Mouse (Mus musculus): ENCODE measurements around the gene Olfr893. TPM values are rescaled to one million over a fixed set of nuclear protein-coding genes. Genes with fewer than 3 reads are reported as not detected.
"Not testable (repeated sequence)": the region's sequence is repeated elsewhere in the genome, so short reads cannot be mapped to it uniquely, and the experiment has no call there.

Olfr893 gene
- not detected in 2 replicates for total RNA-seq (2014; rRNA removed; ENCODE audit: low replicate concordance)
- not detected in 2 replicates for polyA plus RNA-seq (2015; fragmentation: Nextera tagmentation; extraction: Ambion mirVana)

- H3K27me3 ChIP-seq (ENCODE audit: control insufficient read depth, insufficient read depth, low read length): no peaks in the 10 kb centered on the region
- H3K4me2 ChIP-seq (ENCODE audit: low read depth, low read length): no peak within 1 kb of the TSS
- no peak within 1 kb of the TSS for H3K9ac ChIP-seq (replicated peaks; ENCODE audit: low read depth, low read length)
- H3K4me1 ChIP-seq (ENCODE audit: control insufficient read depth, insufficient read depth): no peaks in the 10 kb centered on the region
- no peaks in the 10 kb centered on the region for H3K9me3 ChIP-seq (replicated peaks; ENCODE audit: control insufficient read depth, low read length)
- no peak for ATAC-seq (ENCODE audit: insufficient read depth, low read depth)
- H3K36me3 ChIP-seq (replicated peaks; ENCODE audit: control insufficient read depth, insufficient read depth, low read length): no peaks in the 10 kb centered on the region
- no peak within 1 kb of the TSS for H3K27ac ChIP-seq (ENCODE audit: low read depth)
- no peak for TF ChIP-seq CTCF (IDR thresholded peaks at IDR 0.05; ENCODE audit: low read depth)
- TF ChIP-seq EP300 (IDR thresholded peaks at IDR 0.05; ENCODE audit: low read depth): no peak
- WGBS: 78% methylated on average over 3 of the region's 3 CpGs
- DNase-seq (ENCODE audit: low spot score): no peak
- no peak within 1 kb of the TSS for H3K4me3 ChIP-seq (ENCODE audit: low read depth, low read length)
Measured at GRCm38 (mm10) chr9:38208065-38208464, at the start of gene Olfr893. TSS of gene Olfr893 (plus strand) at chr9:38208365.

GRCm38 (mm10) chr9:38168341-38168740, 39.8 kb upstream of the Olfr893 start:
- not testable (repeated sequence) for H3K4me2 ChIP-seq (ENCODE audit: low read depth, low read length); H3K36me3 ChIP-seq (replicated peaks; ENCODE audit: control insufficient read depth, insufficient read depth, low read length); H3K4me3 ChIP-seq (ENCODE audit: low read depth, low read length); H3K9me3 ChIP-seq (replicated peaks; ENCODE audit: control insufficient read depth, low read length); H3K27me3 ChIP-seq (ENCODE audit: control insufficient read depth, insufficient read depth, low read length); H3K4me1 ChIP-seq (ENCODE audit: control insufficient read depth, insufficient read depth); H3K9ac ChIP-seq (replicated peaks; ENCODE audit: low read depth, low read length); DNase-seq (ENCODE audit: low spot score); H3K27ac ChIP-seq (ENCODE audit: low read depth); ATAC-seq (ENCODE audit: insufficient read depth, low read depth)
- WGBS: 44% methylated on average over 2 of the region's 2 CpGs

DNA sequence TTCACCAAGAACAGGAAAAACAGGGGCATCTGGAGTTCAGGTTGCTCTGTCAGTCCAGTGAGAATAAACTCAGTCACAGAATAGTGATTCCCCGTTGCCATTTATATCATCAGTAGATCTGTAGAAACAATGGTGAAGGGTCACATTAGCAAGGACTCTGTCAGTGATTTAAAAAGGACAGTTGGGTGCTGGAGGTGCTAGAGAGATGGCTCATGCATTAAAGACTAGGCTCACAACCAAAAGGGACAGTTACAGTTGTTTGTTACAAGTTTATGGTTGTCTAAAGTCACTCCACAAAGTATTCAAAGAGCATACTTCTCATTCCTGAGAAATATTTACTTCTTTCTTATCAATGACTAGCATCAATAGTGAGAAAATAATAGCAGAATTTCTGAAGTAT, 27.4 kb upstream of the Olfr893 start, which contains the start of gene Olfr891:
TSS of gene Olfr891 (minus strand) at position 101 of the 400 bp plus-strand sequence.
- Histone ChIP-seq H3K27ac (ENCODE audit: low read depth) (no peak within 1 kb of the TSS), H3K9me3 (replicated peaks; ENCODE audit: control insufficient read depth, low read length) (peaks cover 6% of the 10 kb centered on the region; the same call in 1 of the 2 replicates), H3K36me3 (replicated peaks; ENCODE audit: control insufficient read depth, insufficient read depth, low read length) (no peaks in the 10 kb centered on the region), H3K9ac (replicated peaks; ENCODE audit: low read depth, low read length) (no peak within 1 kb of the TSS), H3K4me1 (ENCODE audit: control insufficient read depth, insufficient read depth) (no peaks in the 10 kb centered on the region), H3K4me2 (ENCODE audit: low read depth, low read length) (no peak within 1 kb of the TSS), H3K4me3 (ENCODE audit: low read depth, low read length) (no peak within 1 kb of the TSS), H3K27me3 (ENCODE audit: control insufficient read depth, insufficient read depth, low read length) (no peaks in the 10 kb centered on the region)
- TF ChIP-seq CTCF (IDR thresholded peaks at IDR 0.05; ENCODE audit: low read depth) (no peak), EP300 (IDR thresholded peaks at IDR 0.05; ENCODE audit: low read depth) (no peak)
- DNase-seq (ENCODE audit: low spot score) (no peak), ATAC-seq (ENCODE audit: insufficient read depth, low read depth) (no peak)
- WGBS: 45% methylated on average over 1 of the region's 1 CpGs

DNA sequence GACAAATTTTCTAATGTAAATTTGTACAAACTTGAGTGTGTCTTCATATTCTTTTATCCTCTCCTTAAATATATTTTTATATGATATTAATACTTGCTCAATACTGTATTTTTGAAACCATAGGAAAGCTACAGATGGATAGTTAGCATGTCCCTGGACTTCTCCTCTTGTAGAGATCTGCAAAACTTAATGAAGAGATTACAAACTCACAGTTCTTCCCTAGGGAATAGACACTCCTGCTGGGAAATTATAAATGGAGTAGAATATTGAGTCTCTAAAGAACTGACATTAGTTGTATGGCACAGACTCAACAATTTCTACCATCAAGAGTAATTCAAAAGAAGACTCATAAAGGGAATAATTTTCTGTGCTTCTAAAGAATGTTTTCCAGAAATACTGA, 9.6 kb downstream of the Olfr893 start, which contains the start of gene Olfr894:
TSS of gene Olfr894 (plus strand) at position 301 of the 400 bp plus-strand sequence.
- no peak within 1 kb of the TSS for H3K27ac ChIP-seq (ENCODE audit: low read depth)
- no peaks in the 10 kb centered on the region for H3K4me1 ChIP-seq (ENCODE audit: control insufficient read depth, insufficient read depth)
- no peak for ATAC-seq (ENCODE audit: insufficient read depth, low read depth)
- no peak within 1 kb of the TSS for H3K4me2 ChIP-seq (ENCODE audit: low read depth, low read length)
- no peaks in the 10 kb centered on the region for H3K9me3 ChIP-seq (replicated peaks; ENCODE audit: control insufficient read depth, low read length)
- H3K9ac ChIP-seq (replicated peaks; ENCODE audit: low read depth, low read length): no peak within 1 kb of the TSS
- no peaks in the 10 kb centered on the region for H3K36me3 ChIP-seq (replicated peaks; ENCODE audit: control insufficient read depth, insufficient read depth, low read length)
- DNase-seq (ENCODE audit: low spot score): no peak
- H3K27me3 ChIP-seq (ENCODE audit: control insufficient read depth, insufficient read depth, low read length): no peaks in the 10 kb centered on the region
- H3K4me3 ChIP-seq (ENCODE audit: low read depth, low read length): no peak within 1 kb of the TSS
- TF ChIP-seq EP300 (IDR thresholded peaks at IDR 0.05; ENCODE audit: low read depth) (no peak), CTCF (IDR thresholded peaks at IDR 0.05; ENCODE audit: low read depth) (no peak)

- Histone ChIP-seq H3K4me3 (ENCODE audit: low read depth, low read length) (no peak within 1 kb of the TSS), H3K4me2 (ENCODE audit: low read depth, low read length) (no peak within 1 kb of the TSS), H3K27me3 (ENCODE audit: control insufficient read depth, insufficient read depth, low read length) (no peaks in the 10 kb centered on the region), H3K36me3 (replicated peaks; ENCODE audit: control insufficient read depth, insufficient read depth, low read length) (no peaks in the 10 kb centered on the region), H3K27ac (ENCODE audit: low read depth) (no peak within 1 kb of the TSS), H3K9me3 (replicated peaks; ENCODE audit: control insufficient read depth, low read length) (no peaks in the 10 kb centered on the region), H3K9ac (replicated peaks; ENCODE audit: low read depth, low read length) (no peak within 1 kb of the TSS), H3K4me1 (ENCODE audit: control insufficient read depth, insufficient read depth) (no peaks in the 10 kb centered on the region)
- no peak for DNase-seq (ENCODE audit: low spot score)
- no peak for TF ChIP-seq EP300 (IDR thresholded peaks at IDR 0.05; ENCODE audit: low read depth)
- TF ChIP-seq CTCF (IDR thresholded peaks at IDR 0.05; ENCODE audit: low read depth): no peak
- ATAC-seq (ENCODE audit: insufficient read depth, low read depth): no peak
Measured at GRCm38 (mm10) chr9:38252474-38252873, 44.3 kb downstream of the Olfr893 start, which contains the start of gene Olfr143. TSS of gene Olfr143 (plus strand) at chr9:38252774.

Other genes starting within 250 kb of the Olfr893 start
- gene Olfr881, start 216.5 kb upstream of the Olfr893 start, total RNA-seq (2014; rRNA removed; ENCODE audit: low replicate concordance): not detected in 2 replicates
- not detected in 2 replicates for gene Olfr881, start 216.5 kb upstream of the Olfr893 start, polyA plus RNA-seq (2015; fragmentation: Nextera tagmentation; extraction: Ambion mirVana)
- gene Olfr883, start 182.6 kb upstream of the Olfr893 start, total RNA-seq (2014; rRNA removed; ENCODE audit: low replicate concordance): not detected in 2 replicates
- gene Olfr883, start 182.6 kb upstream of the Olfr893 start, polyA plus RNA-seq (2015; fragmentation: Nextera tagmentation; extraction: Ambion mirVana): not detected in 2 replicates
- gene Olfr884, start 161.8 kb upstream of the Olfr893 start, total RNA-seq (2014; rRNA removed; ENCODE audit: low replicate concordance): not detected in 2 replicates
- gene Olfr884, start 161.8 kb upstream of the Olfr893 start, polyA plus RNA-seq (2015; fragmentation: Nextera tagmentation; extraction: Ambion mirVana): not detected in 2 replicates
- gene Olfr885, start 147.0 kb upstream of the Olfr893 start, total RNA-seq (2014; rRNA removed; ENCODE audit: low replicate concordance): not detected in 2 replicates
- gene Olfr885, start 147.0 kb upstream of the Olfr893 start, polyA plus RNA-seq (2015; fragmentation: Nextera tagmentation; extraction: Ambion mirVana): not detected in 2 replicates
- gene Olfr887, start 124.3 kb upstream of the Olfr893 start, total RNA-seq (2014; rRNA removed; ENCODE audit: low replicate concordance): not detected in 2 replicates
- gene Olfr887, start 124.3 kb upstream of the Olfr893 start, polyA plus RNA-seq (2015; fragmentation: Nextera tagmentation; extraction: Ambion mirVana): not detected in 2 replicates
- not detected in 2 replicates for gene Olfr888, start 100.2 kb upstream of the Olfr893 start, total RNA-seq (2014; rRNA removed; ENCODE audit: low replicate concordance)
- gene Olfr888, start 100.2 kb upstream of the Olfr893 start, polyA plus RNA-seq (2015; fragmentation: Nextera tagmentation; extraction: Ambion mirVana): not detected in 2 replicates
- gene Olfr889, start 93.2 kb upstream of the Olfr893 start, total RNA-seq (2014; rRNA removed; ENCODE audit: low replicate concordance): not detected in 2 replicates
- gene Olfr889, start 93.2 kb upstream of the Olfr893 start, polyA plus RNA-seq (2015; fragmentation: Nextera tagmentation; extraction: Ambion mirVana): not detected in 2 replicates
- not detected in 2 replicates for gene Olfr890, start 65.8 kb upstream of the Olfr893 start, total RNA-seq (2014; rRNA removed; ENCODE audit: low replicate concordance)
- not detected in 2 replicates for gene Olfr890, start 65.8 kb upstream of the Olfr893 start, polyA plus RNA-seq (2015; fragmentation: Nextera tagmentation; extraction: Ambion mirVana)
- not detected in 2 replicates for gene Olfr891, start 27.5 kb upstream of the Olfr893 start, total RNA-seq (2014; rRNA removed; ENCODE audit: low replicate concordance)
- not detected in 2 replicates for gene Olfr891, start 27.5 kb upstream of the Olfr893 start, polyA plus RNA-seq (2015; fragmentation: Nextera tagmentation; extraction: Ambion mirVana)
- gene Olfr894, start 9.7 kb downstream of the Olfr893 start, total RNA-seq (2014; rRNA removed; ENCODE audit: low replicate concordance): not detected in 2 replicates
- not detected in 2 replicates for gene Olfr894, start 9.7 kb downstream of the Olfr893 start, polyA plus RNA-seq (2015; fragmentation: Nextera tagmentation; extraction: Ambion mirVana)
- gene Olfr143, start 44.4 kb downstream of the Olfr893 start, total RNA-seq (2014; rRNA removed; ENCODE audit: low replicate concordance): not detected in 2 replicates
- gene Olfr143, start 44.4 kb downstream of the Olfr893 start, polyA plus RNA-seq (2015; fragmentation: Nextera tagmentation; extraction: Ambion mirVana): not detected in 2 replicates
- not detected in 2 replicates for gene Olfr895, start 59.5 kb downstream of the Olfr893 start, total RNA-seq (2014; rRNA removed; ENCODE audit: low replicate concordance)
- gene Olfr895, start 59.5 kb downstream of the Olfr893 start, polyA plus RNA-seq (2015; fragmentation: Nextera tagmentation; extraction: Ambion mirVana): not detected in 2 replicates
- gene Olfr896-ps1, start 82.7 kb downstream of the Olfr893 start, total RNA-seq (2014; rRNA removed; ENCODE audit: low replicate concordance): not detected in 2 replicates
- gene Olfr896-ps1, start 82.7 kb downstream of the Olfr893 start, polyA plus RNA-seq (2015; fragmentation: Nextera tagmentation; extraction: Ambion mirVana): not detected in 2 replicates
- not detected in 2 replicates for gene Olfr25, start 120.7 kb downstream of the Olfr893 start, total RNA-seq (2014; rRNA removed; ENCODE audit: low replicate concordance)
- not detected in 2 replicates for gene Olfr25, start 120.7 kb downstream of the Olfr893 start, polyA plus RNA-seq (2015; fragmentation: Nextera tagmentation; extraction: Ambion mirVana)
- not detected in 2 replicates for gene Olfr898, start 140.0 kb downstream of the Olfr893 start, total RNA-seq (2014; rRNA removed; ENCODE audit: low replicate concordance)
- gene Olfr898, start 140.0 kb downstream of the Olfr893 start, polyA plus RNA-seq (2015; fragmentation: Nextera tagmentation; extraction: Ambion mirVana): not detected in 2 replicates
- gene Olfr250, start 158.5 kb downstream of the Olfr893 start, total RNA-seq (2014; rRNA removed; ENCODE audit: low replicate concordance): not detected in 2 replicates
- not detected in 2 replicates for gene Olfr250, start 158.5 kb downstream of the Olfr893 start, polyA plus RNA-seq (2015; fragmentation: Nextera tagmentation; extraction: Ambion mirVana)
- not detected in 2 replicates for gene Olfr251, start 168.7 kb downstream of the Olfr893 start, total RNA-seq (2014; rRNA removed; ENCODE audit: low replicate concordance)
- gene Olfr251, start 168.7 kb downstream of the Olfr893 start, polyA plus RNA-seq (2015; fragmentation: Nextera tagmentation; extraction: Ambion mirVana): not detected in 2 replicates
- gene Olfr147, start 193.3 kb downstream of the Olfr893 start, total RNA-seq (2014; rRNA removed; ENCODE audit: low replicate concordance): not detected in 2 replicates
- gene Olfr147, start 193.3 kb downstream of the Olfr893 start, polyA plus RNA-seq (2015; fragmentation: Nextera tagmentation; extraction: Ambion mirVana): not detected in 2 replicates
- gene Olfr901, start 221.1 kb downstream of the Olfr893 start, total RNA-seq (2014; rRNA removed; ENCODE audit: low replicate concordance): not detected in 2 replicates
- gene Olfr901, start 221.1 kb downstream of the Olfr893 start, polyA plus RNA-seq (2015; fragmentation: Nextera tagmentation; extraction: Ambion mirVana): not detected in 2 replicates
- gene Olfr902, start 239.3 kb downstream of the Olfr893 start, total RNA-seq (2014; rRNA removed; ENCODE audit: low replicate concordance): not detected in 2 replicates
- not detected in 2 replicates for gene Olfr902, start 239.3 kb downstream of the Olfr893 start, polyA plus RNA-seq (2015; fragmentation: Nextera tagmentation; extraction: Ambion mirVana)

Data from heart, postnatal 0 days (tissue).